Mouse (Mus musculus): ENCODE measurements around the gene Chit1. TPM values are rescaled to one million over a fixed set of nuclear protein-coding genes. Genes with fewer than 3 reads are reported as not detected.

The Chit1 gene
- polyA plus RNA-seq, 1 experiment: not detected

DNA sequence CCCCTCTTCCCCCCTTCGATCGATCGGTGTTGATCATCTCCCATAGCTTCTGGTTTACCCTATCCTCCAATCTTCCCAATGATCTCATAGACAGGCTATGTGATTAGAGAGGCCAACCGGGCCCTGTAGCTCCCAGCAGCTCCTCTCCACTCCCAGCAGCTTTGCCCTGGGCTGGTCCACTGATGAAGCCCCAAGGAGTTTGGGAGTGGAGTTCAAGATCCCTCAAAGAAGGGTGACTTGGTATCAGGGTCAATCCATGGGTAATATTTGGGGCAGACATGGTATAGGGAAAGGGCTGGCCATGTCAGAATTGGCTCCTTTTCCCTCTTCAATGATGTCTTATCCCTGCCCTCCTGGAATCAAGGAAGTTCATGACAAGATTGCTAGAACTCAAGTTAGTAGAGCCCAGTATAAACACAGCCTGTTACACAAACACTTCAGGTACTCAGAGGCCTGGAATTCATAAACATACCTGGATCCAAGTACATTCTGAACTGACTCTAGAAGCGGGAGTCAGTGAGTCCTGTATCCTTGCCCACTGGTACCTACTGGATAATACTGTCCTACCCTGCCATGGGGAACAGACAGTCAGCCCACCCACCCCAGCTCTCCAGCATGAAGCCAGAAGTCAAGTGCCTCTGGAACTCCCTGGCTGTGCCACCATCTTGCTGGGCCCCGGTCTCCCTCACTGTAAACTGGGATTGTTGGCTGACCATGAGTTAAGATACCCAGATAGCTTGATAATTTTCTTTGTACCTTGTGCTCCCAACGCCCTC is 13.8 kb upstream of the Chit1 start:
- H3K36me3 ChIP-seq (replicated peaks; ENCODE audit: low read length): no peaks in the 10 kb centered on the region
- peaks cover 100% of the 10 kb centered on the region for H3K4me1 ChIP-seq
- H3K4me3 ChIP-seq (replicated peaks): peak overlapping the region; percentile 35
- TF ChIP-seq GATA1 (IDR thresholded peaks at IDR 0.05; ENCODE audit: borderline replicate concordance, low read length): no peak
- TF ChIP-seq FLI1 (IDR thresholded peaks at IDR 0.05; ENCODE audit: low read length): no peak
- no peaks in the 10 kb centered on the region for H3K27me3 ChIP-seq (replicated peaks)
- no peaks in the 10 kb centered on the region for H3K9me3 ChIP-seq

DNA sequence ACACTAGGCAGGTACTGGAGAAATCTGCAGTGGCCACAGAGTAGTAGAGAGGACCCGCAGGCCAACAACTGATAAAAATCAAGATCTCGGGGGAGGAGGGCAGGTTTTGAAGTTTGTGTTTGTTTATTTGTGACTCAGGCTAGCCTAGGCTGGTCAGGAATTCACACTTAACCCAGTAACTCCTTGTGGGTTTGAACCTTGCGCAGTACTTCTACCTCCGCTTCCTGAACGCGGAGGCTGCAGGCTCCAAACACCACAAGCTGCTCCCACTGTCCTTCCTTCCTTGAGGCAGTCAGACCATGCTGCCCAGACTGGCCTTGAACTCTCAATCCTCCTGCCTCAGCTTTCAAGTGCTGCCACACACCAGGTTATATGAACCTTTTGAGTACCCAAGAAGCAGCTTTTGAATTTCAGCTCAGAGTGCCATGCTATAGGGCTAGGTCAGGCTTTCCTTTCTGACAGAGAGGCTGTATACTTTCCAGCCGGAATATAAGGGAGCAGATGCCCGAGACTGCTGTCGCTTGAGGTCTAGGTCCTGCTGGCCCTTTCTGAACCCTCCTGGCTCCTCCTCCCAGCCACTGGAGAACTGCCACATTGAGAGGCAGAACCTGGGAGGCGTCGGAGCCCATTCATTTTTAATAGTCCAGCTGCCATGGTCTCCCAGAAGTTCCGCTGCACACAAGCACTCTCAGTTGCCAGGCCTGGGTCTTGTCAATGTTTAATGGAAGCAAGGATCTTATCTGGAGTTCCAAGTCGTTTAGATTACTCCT is 12.9 kb upstream of the Chit1 start:
- no peak for TF ChIP-seq FLI1 (IDR thresholded peaks at IDR 0.05; ENCODE audit: low read length)
- TF ChIP-seq GATA1 (IDR thresholded peaks at IDR 0.05; ENCODE audit: borderline replicate concordance, low read length): no peak
- Histone ChIP-seq H3K27me3 (replicated peaks) (no peaks in the 10 kb centered on the region), H3K4me1 (peaks cover 96% of the 10 kb centered on the region)

DNA sequence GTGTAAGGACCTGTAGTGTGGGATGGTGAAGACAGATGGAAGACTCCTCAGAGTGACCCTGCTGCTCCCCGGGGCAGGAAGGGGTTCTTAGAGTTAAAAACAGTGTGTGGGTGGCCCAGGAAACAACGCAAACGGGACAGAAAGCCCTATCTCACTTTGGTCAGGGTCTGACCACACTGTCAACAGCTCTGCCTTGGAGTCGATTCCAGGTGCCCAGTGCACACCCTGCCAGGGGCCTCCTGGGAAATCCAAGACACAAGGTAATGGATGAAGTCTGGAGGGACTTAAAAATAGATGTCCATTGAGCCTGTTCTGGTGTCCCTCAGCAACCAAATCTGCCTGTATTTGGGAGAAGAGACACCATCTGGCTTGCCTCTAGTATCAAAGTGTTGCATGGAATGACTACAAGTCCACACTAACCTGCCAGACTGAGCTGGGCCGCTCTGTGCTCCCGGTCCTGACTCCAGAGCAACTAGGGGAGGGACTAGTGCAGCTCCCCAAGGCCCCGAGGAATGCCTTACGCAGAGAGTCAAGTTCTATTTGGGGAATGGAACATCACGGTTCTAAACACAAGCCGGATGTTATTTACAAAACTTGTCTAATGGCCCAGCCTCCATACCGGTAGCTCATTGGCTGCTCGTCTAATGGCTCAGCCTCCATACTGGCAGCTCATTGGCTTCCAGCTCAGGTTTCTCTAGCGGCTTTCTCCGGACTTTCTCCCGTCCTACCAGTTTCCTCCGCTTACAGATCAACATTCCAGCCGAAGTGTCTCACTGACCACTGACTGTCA is 12.1 kb upstream of the Chit1 start:
- TF ChIP-seq FLI1 (IDR thresholded peaks at IDR 0.05; ENCODE audit: low read length) (no peak), GATA1 (IDR thresholded peaks at IDR 0.05; ENCODE audit: borderline replicate concordance, low read length) (no peak)
- peaks cover 96% of the 10 kb centered on the region for H3K4me1 ChIP-seq
- no peaks in the 10 kb centered on the region for H3K27me3 ChIP-seq (replicated peaks)
- peak overlapping the region; percentile 91 for H3K4me3 ChIP-seq (replicated peaks)
- no peaks in the 10 kb centered on the region for H3K36me3 ChIP-seq (replicated peaks; ENCODE audit: low read length)
- H3K9me3 ChIP-seq: no peaks in the 10 kb centered on the region

More for the DNA sequence above, 12.9 kb upstream of the Chit1 start:
- no peaks in the 10 kb centered on the region for H3K36me3 ChIP-seq (replicated peaks; ENCODE audit: low read length)
- peak overlapping the region; percentile 91 for H3K4me3 ChIP-seq (replicated peaks)
- no peaks in the 10 kb centered on the region for H3K9me3 ChIP-seq

DNA sequence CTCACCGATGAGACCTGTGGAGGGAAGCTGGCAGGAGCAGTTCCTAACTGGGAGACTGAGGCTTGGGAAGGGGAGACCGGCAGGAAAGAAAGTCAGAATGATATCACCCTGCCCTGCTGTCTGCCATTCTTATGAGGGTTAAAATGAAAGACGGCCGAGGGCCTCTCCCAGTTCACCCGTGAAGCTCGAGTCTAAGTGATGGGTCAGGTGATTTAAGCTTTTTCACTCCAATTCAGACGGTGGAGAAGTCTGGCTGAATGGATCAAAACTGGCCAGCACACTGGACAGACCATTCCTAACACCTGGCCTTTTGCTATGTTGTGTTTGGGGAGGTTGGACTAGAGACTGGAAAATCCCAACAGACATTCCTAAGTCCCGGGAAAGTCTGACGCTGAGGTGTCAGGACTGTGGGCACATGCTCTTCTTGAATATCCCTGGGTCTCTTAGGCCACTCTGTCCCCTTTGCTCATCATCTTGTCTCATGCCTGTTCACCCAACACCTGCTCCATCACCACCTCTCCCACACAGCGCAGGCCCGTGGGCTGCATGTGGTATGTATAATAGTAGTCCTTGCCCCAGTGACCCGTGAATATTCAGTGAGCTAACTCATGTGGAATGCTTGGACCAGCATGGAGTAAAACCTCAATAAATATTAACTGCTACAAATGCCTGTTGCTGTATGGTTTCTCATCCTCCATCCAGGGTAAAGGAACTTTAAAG is 11.4 kb upstream of the Chit1 start:
- TF ChIP-seq GATA1 (IDR thresholded peaks at IDR 0.05; ENCODE audit: borderline replicate concordance, low read length) (no peak), FLI1 (IDR thresholded peaks at IDR 0.05; ENCODE audit: low read length) (no peak)
- peak overlapping the region; percentile 91 for H3K4me3 ChIP-seq (replicated peaks)
- H3K9me3 ChIP-seq: no peaks in the 10 kb centered on the region
- peaks cover 96% of the 10 kb centered on the region for H3K4me1 ChIP-seq
- H3K27me3 ChIP-seq (replicated peaks): no peaks in the 10 kb centered on the region
- no peaks in the 10 kb centered on the region for H3K36me3 ChIP-seq (replicated peaks; ENCODE audit: low read length)

DNA sequence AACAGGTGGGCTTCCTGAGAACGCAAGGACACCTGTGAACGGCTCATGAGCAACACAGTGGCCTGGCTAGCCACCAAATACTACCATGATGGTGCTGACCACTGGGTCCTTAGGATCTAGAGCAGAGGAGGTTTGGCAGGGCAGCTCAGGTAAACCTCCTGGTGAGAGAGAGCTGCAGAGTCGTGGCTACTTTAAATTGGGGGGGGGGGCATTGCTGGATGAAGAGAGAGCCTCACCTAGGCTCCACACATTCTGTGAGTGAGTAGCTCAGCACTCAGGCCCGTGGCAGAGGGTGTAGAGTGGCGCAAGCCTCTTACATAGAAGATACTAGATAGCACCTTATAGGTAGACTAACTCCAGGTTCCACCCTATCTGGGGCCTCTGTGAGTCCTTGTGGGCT is 10.6 kb upstream of the Chit1 start:
- H3K36me3 ChIP-seq (replicated peaks; ENCODE audit: low read length): no peaks in the 10 kb centered on the region
- TF ChIP-seq GATA1 (IDR thresholded peaks at IDR 0.05; ENCODE audit: borderline replicate concordance, low read length): no peak
- TF ChIP-seq FLI1 (IDR thresholded peaks at IDR 0.05; ENCODE audit: low read length): no peak
- no peaks in the 10 kb centered on the region for H3K9me3 ChIP-seq
- peaks cover 96% of the 10 kb centered on the region for H3K4me1 ChIP-seq
- H3K4me3 ChIP-seq (replicated peaks): no peak overlapping the region
- H3K27me3 ChIP-seq (replicated peaks): peaks cover 1% of the 10 kb centered on the region

DNA sequence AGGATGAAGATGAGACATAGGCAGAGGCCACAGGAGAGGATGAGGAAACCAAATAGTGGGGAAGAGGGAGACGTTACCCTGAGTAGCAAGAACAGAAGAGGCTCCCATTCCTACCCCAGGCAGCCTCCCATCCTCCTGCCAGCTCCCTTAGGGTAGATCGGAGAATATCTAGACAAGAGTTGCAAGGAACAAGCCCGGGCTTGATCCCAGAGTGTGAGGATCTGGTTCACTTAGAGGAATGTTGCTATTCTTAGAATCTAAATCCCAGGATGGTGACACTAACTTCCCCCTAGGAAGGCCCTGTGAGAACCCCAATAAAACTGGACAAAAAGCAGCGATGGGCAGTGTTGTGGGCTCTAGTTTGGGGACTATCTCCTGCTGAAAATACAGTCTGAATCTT is 10.1 kb upstream of the Chit1 start:
- TF ChIP-seq GATA1 (IDR thresholded peaks at IDR 0.05; ENCODE audit: borderline replicate concordance, low read length) (no peak), FLI1 (IDR thresholded peaks at IDR 0.05; ENCODE audit: low read length) (no peak)

DNA sequence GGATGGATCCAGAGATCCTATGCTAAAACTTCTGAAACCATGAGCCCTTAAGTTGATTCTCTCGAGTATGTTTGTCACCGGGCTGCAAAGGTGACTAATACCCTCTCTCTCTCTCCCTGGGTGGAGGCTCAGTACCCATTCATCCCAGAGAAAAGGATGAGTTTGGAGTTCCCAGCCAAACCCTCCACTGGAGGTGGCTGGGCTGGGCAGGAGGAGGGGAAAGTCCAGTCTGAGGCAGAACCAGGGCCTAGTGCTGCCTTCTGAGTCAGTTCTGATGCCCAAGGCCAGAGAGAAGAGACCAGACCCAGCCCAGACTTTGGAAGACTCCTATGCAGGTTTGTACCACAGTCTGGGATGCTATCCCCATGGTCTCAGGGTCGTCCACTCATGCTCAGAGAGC is 9.4 kb upstream of the Chit1 start:
- H3K9me3 ChIP-seq: no peaks in the 10 kb centered on the region
- H3K36me3 ChIP-seq (replicated peaks; ENCODE audit: low read length): no peaks in the 10 kb centered on the region
- no peak overlapping the region for H3K4me3 ChIP-seq (replicated peaks)
- TF ChIP-seq FLI1 (IDR thresholded peaks at IDR 0.05; ENCODE audit: low read length) (no peak), GATA1 (IDR thresholded peaks at IDR 0.05; ENCODE audit: borderline replicate concordance, low read length) (no peak)
- H3K27me3 ChIP-seq (replicated peaks): peaks cover 6% of the 10 kb centered on the region
- H3K4me1 ChIP-seq: peaks cover 94% of the 10 kb centered on the region

More for the DNA sequence above, 10.1 kb upstream of the Chit1 start:
- Histone ChIP-seq H3K36me3 (replicated peaks; ENCODE audit: low read length) (no peaks in the 10 kb centered on the region), H3K4me1 (peaks cover 96% of the 10 kb centered on the region), H3K27me3 (replicated peaks) (peaks cover 3% of the 10 kb centered on the region), H3K9me3 (no peaks in the 10 kb centered on the region), H3K4me3 (replicated peaks) (no peak overlapping the region)

DNA sequence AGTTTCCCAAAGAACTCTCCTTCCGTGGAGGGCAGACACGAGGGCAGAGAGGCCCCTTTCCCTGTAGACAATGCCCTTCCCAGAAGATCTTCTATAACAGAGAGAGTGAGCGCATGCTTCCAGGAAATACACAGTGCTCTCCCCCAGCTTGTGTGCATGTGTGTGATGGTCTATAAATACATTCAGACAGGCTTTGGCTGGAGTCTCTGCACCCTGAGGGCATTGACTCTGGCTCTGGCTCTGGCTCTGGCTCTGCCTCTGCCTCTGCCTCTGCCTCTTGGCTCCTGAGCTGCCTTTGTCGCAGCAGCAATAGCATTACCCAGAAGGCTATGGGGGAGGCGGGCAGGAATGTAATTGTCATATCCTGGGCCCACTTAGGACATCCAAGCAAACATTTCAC is 7.2 kb upstream of the Chit1 start:
- TF ChIP-seq GATA1 (IDR thresholded peaks at IDR 0.05; ENCODE audit: borderline replicate concordance, low read length) (no peak), FLI1 (IDR thresholded peaks at IDR 0.05; ENCODE audit: low read length) (no peak)
- no peak overlapping the region for H3K4me3 ChIP-seq (replicated peaks)

More for the DNA sequence above, 7.2 kb upstream of the Chit1 start:
- H3K27me3 ChIP-seq (replicated peaks): peaks cover 17% of the 10 kb centered on the region
- peaks cover 76% of the 10 kb centered on the region for H3K4me1 ChIP-seq
- H3K36me3 ChIP-seq (replicated peaks; ENCODE audit: low read length): no peaks in the 10 kb centered on the region
- no peaks in the 10 kb centered on the region for H3K9me3 ChIP-seq
